Mouse (Mus musculus) liver, adult 2 months (tissue): Measurements from ENCODE around the gene Bmpr1a.

Experiments used
- CTCF ChIP-seq: fragments of 200-500 bp; IDR thresholded peaks from 2 replicates; pipeline ENCODE4 v1.5.1; 2011; ENCODE audit warnings: low read depth, low read length, control low read depth
- POLR2A ChIP-seq: fragments of 200-500 bp; IDR thresholded peaks from 2 replicates; pipeline ENCODE4 v1.6.1; 2011; ENCODE audit warnings: low read length, control low read depth; ENCODE audit not compliant: insufficient read depth; ENCODE audit errors: extremely low read depth

- peak; percentile 95 for TF ChIP-seq CTCF
- no peak for TF ChIP-seq POLR2A
Observed at GRCm38 (mm10) chr14:34362726-34363445, 140.3 kb downstream of the Bmpr1a start.
